Mouse (Mus musculus) brain, embryonic 14.5 days (tissue): Measurements from ENCODE around the gene Aplp1.

Experiments
- CTCF ChIP-seq: fragments of 200-500 bp; IDR thresholded peaks from 2 replicates; pipeline ENCODE4 v1.5.1; 2012; ENCODE audit warnings: inconsistent platforms, mild to moderate bottlenecking, moderate library complexity, borderline replicate concordance; ENCODE audit not compliant: insufficient read depth, insufficient read length; ENCODE audit errors: extremely low read depth
- POLR2A ChIP-seq: fragments of 200-500 bp; IDR thresholded peaks from 2 replicates; pipeline ENCODE4 v1.6.1; 2012; ENCODE audit warnings: mild to moderate bottlenecking, inconsistent platforms, borderline replicate concordance; ENCODE audit not compliant: poor library complexity, insufficient read depth, insufficient read length, severe bottlenecking; ENCODE audit errors: extremely low read depth

- peak; percentile 77; the same call in 1 of the 2 replicates for TF ChIP-seq CTCF
- no peak for TF ChIP-seq POLR2A
Measured at GRCm38 (mm10) chr7:30492765-30493164, 47.4 kb upstream of the Aplp1 start.
